Mouse (Mus musculus) frontal cortex, adult 2 months (tissue): ENCODE measurements around the gene Mcl1. TPM values are rescaled to one million over a fixed set of nuclear protein-coding genes. Genes with fewer than 3 reads are reported as not detected.

Experiments
- DNase-seq, 2 experiments: peaks; one replicate each; pipeline ENCODE4 v3.0.0; 2022; ENCODE audit warnings: low spot score in 1 of 2; ENCODE audit errors: extremely low spot score in 1 of 2
- polyA plus RNA-seq: library from polyadenylated mRNA; depleted of rRNA; stranded (reverse); fragments of >200 nt; gene quantifications from 2 replicates; pipeline ENCODE4 v1.2.3, GENCODE M21; 2012; rRNA removed

Gene Mcl1
- polyA plus RNA-seq, 1 experiment = 43.3 TPM

GRCm38 (mm10) chr3:95701877-95702540 lies 43.4 kb downstream of the Mcl1 start:
- peak in 1 of 2 experiments; percentile 45 for DNase-seq

GRCm38 (mm10) chr3:95703276-95703675 lies 44.7 kb downstream of the Mcl1 start:
- no peak for DNase-seq

GRCm38 (mm10) chr3:95704612-95705011 lies 46.0 kb downstream of the Mcl1 start:
- no peak for DNase-seq

DNA sequence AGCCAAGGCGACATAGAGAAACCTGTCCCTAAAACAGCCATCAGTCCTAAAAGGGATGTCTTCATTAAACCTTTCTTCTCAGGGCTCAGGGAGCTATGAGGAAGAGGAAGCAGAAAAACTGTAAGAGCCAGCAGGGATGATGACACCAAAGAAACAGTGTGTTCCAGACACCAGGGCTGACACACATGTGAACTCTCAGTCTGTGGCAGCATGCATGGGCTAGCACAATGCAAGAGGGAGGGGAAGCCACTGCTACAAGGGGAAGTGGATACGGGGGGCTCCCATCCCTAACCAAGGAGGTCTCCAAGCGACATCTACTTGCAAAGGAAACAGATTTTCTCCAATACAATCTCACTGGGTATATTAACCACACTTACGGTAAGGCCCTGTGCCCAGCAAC lies 47.7 kb downstream of the Mcl1 start:
- DNase-seq = no peak

GRCm38 (mm10) chr3:95707497-95707896 lies 48.9 kb downstream of the Mcl1 start:
- DNase-seq = no peak

GRCm38 (mm10) chr3:95709044-95709443 lies 50.5 kb downstream of the Mcl1 start:
- no peak for DNase-seq

- no peak for DNase-seq
These were observed 51.4 kb downstream of the Mcl1 start for GRCm38 (mm10) chr3:95709967-95710366.

Other genes starting within 250 kb of the Mcl1 start
- 44.7 and 48.2 TPM in 2 replicates for gene Arnt, start 224.4 kb upstream of the Mcl1 start, polyA plus RNA-seq
- 5.3 and 6.5 TPM in 2 replicates for gene Ctsk, start 159.5 kb upstream of the Mcl1 start, polyA plus RNA-seq
- gene Ctss, start 132.0 kb upstream of the Mcl1 start, polyA plus RNA-seq = 72.3 and 95.0 TPM in 2 replicates
- not detected in 2 replicates for gene Hormad1, start 99.1 kb upstream of the Mcl1 start, polyA plus RNA-seq
- gene Golph3l, start 69.9 kb upstream of the Mcl1 start, polyA plus RNA-seq = 15.7 and 16.8 TPM in 2 replicates
- gene Ensa, start 33.8 kb upstream of the Mcl1 start, polyA plus RNA-seq = 154 and 164 TPM in 2 replicates
- 3.5 and 4.1 TPM in 2 replicates for gene Adamtsl4, start 29.1 kb downstream of the Mcl1 start, polyA plus RNA-seq
- gene Ecm1, start 80.8 kb downstream of the Mcl1 start, polyA plus RNA-seq = 19.9 and 23.0 TPM in 2 replicates
- gene Tars2, start 101.4 kb downstream of the Mcl1 start, polyA plus RNA-seq = 37.5 and 38.4 TPM in 2 replicates
- 24.6 and 28.5 TPM in 2 replicates for gene Rprd2, start 160.1 kb downstream of the Mcl1 start, polyA plus RNA-seq
- gene Prpf3, start 197.1 kb downstream of the Mcl1 start, polyA plus RNA-seq = 35.9 and 36.2 TPM in 2 replicates
- 235 and 288 TPM in 2 replicates for gene Mrps21, start 212.7 kb downstream of the Mcl1 start, polyA plus RNA-seq
- gene Ciart, start 223.5 kb downstream of the Mcl1 start, polyA plus RNA-seq = 37.2 and 42.7 TPM in 2 replicates
- 15.0 and 16.2 TPM in 2 replicates for gene BC028528, start 233.2 kb downstream of the Mcl1 start, polyA plus RNA-seq
- 70.6 and 75.5 TPM in 2 replicates for gene Aph1a, start 235.2 kb downstream of the Mcl1 start, polyA plus RNA-seq
- gene Car14, start 245.9 kb downstream of the Mcl1 start, polyA plus RNA-seq = 12.8 and 14.6 TPM in 2 replicates